Mouse (Mus musculus): ENCODE data around the gene Ctnna3. TPM values are rescaled to one million over a fixed set of nuclear protein-coding genes. Genes with fewer than 3 reads are reported as not detected.
A peak's percentile ranks its signal among the peaks of the same experiment; 100 is the strongest.

The Ctnna3 gene
- polyA plus RNA-seq, 1 experiment from 2014 or later = not detected

DNA sequence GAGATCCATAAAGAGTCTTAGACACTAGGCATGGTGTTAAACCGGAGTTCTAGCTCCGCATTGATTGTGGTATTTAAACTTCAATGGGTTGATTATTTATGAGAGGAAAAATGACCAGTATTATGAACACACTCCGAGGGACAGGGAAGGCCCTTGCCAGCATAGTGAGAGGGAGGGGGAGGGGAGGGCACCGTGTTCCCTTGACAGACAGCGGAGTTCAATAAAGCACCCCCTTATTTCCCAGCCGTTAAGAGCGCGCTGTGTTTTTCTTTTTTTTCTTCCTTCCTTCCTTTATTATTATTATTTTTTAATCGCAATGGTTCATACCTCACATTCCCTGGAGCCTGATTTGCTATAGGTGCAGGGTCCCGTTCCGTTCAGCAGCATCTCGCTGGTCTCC lies 657.6 kb downstream of the Ctnna3 start:
- Histone ChIP-seq H3K4me3 (peak overlapping the region; percentile 47), H3K27ac (no peak overlapping the region), H3K4me1 (peaks cover 31% of the 10 kb centered on the region), H3K27me3 (ENCODE audit: low read depth, poor library complexity, severe bottlenecking) (peaks cover 46% of the 10 kb centered on the region), H3K9me3 (replicated peaks) (no peaks in the 10 kb centered on the region), H3K36me3 (no peaks in the 10 kb centered on the region)
- no peak for DNase-seq (ENCODE audit: low spot score)
- WGBS = under 1% methylated on average over 12 of the region's 12 CpGs

DNA sequence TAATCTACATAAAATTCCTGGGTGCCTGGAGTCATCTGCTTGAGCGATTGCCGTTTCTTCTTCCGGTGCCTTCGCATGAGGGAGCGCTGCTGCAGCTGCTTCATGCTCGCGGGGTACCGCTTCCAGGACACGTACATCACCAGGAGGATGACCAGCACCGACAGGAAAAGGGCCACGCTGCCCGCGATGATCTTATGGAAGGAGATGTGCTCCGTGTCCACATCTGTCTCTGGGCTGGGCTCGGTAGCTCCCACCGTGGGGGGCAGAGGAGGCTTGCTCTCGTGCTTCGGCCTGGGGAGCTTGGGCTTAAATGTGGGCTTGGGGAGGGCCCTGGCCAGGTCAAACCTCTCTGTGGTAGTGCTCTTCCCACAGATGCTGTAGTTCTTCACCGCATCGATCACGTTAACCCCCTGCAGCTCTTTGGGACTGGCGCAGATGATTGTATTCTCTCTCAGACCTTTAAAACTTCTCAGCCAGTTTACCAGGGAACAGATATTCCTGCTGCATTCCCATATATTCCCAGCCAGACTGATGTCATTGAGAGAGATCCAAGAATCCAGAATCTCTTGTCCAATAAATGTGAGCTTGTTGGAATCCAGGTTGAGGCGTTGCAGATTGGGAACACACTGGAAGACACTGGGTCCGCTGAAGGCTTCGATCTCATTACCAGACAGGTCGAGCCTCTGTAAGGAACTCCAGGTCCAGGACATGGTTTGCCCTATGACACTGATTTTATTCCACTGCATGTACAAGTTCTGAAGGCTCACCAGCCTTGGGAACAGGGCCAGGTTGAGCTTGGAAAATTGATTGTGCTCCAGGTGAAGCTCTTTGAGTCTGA lies 658.3 kb downstream of the Ctnna3 start:
- 5% methylated on average over 26 of the region's 26 CpGs for WGBS
- Histone ChIP-seq H3K9me3 (replicated peaks) (no peaks in the 10 kb centered on the region), H3K4me3 (peak overlapping the region; percentile 47), H3K36me3 (no peaks in the 10 kb centered on the region), H3K27me3 (ENCODE audit: low read depth, poor library complexity, severe bottlenecking) (peaks cover 46% of the 10 kb centered on the region), H3K4me1 (peaks cover 31% of the 10 kb centered on the region), H3K27ac (no peak overlapping the region)
- DNase-seq (ENCODE audit: low spot score) = peak; percentile 47

DNA sequence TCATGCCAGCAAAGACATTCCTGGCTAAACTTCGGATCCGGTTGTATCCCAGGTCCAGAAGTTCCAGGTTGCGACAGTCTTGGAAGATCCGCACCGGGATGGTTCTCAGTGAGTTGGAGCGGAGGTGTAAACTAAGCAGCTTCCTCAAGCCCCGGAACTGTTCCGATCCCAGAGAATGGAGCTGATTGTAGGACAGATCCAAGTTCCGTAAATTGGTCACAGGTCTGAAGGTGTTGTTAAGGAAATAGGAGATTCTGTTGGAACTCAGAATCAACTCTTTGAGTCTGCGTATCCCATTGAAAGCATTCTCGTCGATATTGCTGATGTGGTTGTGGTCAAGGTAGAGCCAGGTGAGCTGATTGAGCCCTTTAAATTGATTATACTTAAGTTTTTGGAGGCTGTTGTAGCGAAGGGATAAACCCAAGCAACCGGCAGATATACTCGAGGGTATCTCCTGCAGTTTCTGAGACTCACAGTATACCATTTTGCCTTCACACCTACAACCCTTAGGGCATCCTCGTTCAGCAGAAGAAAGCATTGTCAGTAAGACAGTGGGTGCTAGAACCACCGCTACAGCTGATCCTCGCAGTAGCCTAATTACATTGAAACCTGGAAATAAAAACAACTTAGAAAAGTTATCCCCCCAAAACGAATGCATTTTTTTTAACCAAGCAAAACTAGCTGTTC lies 659.0 kb downstream of the Ctnna3 start:
- Histone ChIP-seq H3K4me3 (no peak overlapping the region), H3K27me3 (ENCODE audit: low read depth, poor library complexity, severe bottlenecking) (peaks cover 46% of the 10 kb centered on the region), H3K27ac (no peak overlapping the region), H3K9me3 (replicated peaks) (no peaks in the 10 kb centered on the region), H3K36me3 (no peaks in the 10 kb centered on the region), H3K4me1 (peaks cover 31% of the 10 kb centered on the region)
- WGBS = 24% methylated on average over 19 of the region's 19 CpGs
- no peak for DNase-seq (ENCODE audit: low spot score)

DNA sequence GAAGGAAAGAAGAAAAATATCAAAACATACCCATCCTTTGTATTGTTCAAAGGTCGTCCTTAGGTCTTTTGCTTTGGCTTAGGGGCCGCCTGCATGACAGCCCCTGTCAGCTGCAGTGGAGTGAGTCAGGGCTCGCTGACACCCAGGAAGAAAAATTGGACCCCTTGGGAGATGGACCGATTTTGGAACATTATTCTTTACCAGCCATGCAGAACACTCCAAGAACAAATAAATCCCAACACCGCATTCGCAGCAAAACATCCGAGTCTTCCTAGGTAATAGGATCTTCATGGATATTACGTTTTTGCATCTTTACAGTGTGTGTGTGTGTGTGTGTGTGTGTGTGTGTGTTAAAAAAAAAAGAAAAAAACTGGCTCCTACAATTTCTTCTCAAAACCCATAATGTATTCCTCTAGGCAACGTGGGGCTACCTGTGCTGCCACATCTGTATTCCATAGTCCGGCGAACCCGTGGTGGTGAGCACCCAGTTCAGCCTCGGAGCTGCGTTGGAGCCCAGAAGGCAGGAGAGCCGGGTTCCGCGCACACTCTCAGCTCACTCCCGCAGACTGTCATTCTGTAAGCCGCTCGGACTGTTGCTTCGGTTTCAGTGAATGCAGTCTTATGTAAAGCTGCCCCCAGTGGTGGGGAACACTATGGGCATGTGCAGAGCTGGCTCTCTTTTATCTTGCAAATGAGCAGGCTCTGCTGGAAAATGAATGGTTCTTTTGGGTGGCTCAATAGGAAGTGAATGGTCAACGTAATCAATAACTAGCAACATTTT lies 660.0 kb downstream of the Ctnna3 start, which contains the start of gene Lrrtm3:
Lrrtm3 (minus strand) TSS at position 598 of the 781 bp plus-strand sequence.
- H3K4me1 ChIP-seq = peaks cover 31% of the 10 kb centered on the region
- H3K27me3 ChIP-seq (ENCODE audit: low read depth, poor library complexity, severe bottlenecking) = peaks cover 46% of the 10 kb centered on the region
- H3K27ac ChIP-seq = no peak within 1 kb of the TSS
- peak within 1 kb of the TSS; percentile 43 for H3K4me3 ChIP-seq
- peak; percentile 71 for DNase-seq (ENCODE audit: low spot score)
- no peaks in the 10 kb centered on the region for H3K9me3 ChIP-seq (replicated peaks)
- H3K36me3 ChIP-seq = no peaks in the 10 kb centered on the region
- 2% methylated on average over 22 of the region's 22 CpGs for WGBS

DNA sequence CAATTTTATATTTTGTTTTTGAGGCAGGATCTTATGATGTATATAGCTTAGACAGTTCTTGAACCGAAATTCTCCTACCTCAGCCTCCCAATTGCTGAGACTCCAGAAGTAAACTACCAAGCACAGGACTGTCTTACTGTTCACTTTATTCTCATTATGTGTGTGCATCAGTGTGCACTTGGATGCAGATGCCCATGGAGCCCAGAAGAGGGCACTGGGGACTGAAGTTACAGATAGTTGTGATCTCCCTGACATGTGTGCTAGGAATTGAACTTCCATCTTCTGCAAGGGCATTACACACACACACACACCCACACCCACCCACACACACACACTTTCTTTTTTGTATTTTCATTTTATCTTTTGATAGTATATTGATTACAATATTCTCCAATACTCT lies 666.6 kb downstream of the Ctnna3 start:
- 90% methylated on average over 1 of the region's 1 CpGs for WGBS
- no peak overlapping the region for H3K27ac ChIP-seq
- H3K27me3 ChIP-seq (ENCODE audit: low read depth, poor library complexity, severe bottlenecking) = no peaks in the 10 kb centered on the region
- H3K4me1 ChIP-seq = no peaks in the 10 kb centered on the region
- no peak overlapping the region for H3K4me3 ChIP-seq
- no peak for DNase-seq (ENCODE audit: low spot score)
- no peaks in the 10 kb centered on the region for H3K36me3 ChIP-seq
- H3K9me3 ChIP-seq (replicated peaks) = no peaks in the 10 kb centered on the region

DNA sequence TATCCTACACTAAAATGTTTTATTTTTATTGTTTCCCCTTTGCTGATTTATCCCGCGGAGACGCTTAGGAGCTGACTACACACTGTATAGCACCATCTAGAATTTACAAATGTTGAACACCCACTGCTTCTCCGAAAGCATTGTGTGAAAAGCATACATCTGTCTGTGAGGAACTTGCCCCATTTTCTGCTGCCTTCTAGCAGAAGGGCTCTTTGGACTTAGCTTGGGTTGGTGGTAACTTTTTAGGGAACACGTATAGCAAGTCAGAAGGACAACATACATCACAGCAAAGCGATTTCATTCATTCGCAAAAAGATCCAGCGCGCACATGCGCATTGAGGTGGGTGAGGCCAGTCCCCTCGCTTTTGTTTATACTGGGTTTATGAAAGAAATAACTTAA lies 685.3 kb downstream of the Ctnna3 start:
- DNase-seq (ENCODE audit: low spot score) = no peak
- H3K36me3 ChIP-seq = no peaks in the 10 kb centered on the region
- no peaks in the 10 kb centered on the region for H3K27me3 ChIP-seq (ENCODE audit: low read depth, poor library complexity, severe bottlenecking)
- no peaks in the 10 kb centered on the region for H3K4me1 ChIP-seq
- WGBS = 95% methylated on average over 11 of the region's 11 CpGs
- H3K4me3 ChIP-seq = no peak overlapping the region
- no peaks in the 10 kb centered on the region for H3K9me3 ChIP-seq (replicated peaks)
- H3K27ac ChIP-seq = no peak overlapping the region

DNA sequence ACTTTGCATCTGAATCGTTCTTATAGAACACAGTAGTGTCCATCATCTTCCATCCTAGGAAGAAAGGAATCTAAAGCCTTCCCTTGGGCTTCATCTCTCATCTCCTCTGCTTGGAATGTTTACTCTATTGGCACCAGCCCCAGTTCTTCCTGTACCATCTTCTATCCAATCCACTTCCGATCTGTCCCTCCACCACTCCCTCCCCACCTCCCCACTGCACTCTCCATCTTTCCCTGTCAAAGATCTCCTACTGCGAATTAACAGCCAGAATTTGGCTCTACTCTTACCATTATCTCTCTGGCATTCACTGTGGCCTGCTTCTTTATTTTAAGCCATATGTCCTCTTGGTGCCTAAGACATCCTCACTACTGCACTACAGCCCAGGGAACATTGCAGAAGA lies 688.9 kb downstream of the Ctnna3 start:
- no peaks in the 10 kb centered on the region for H3K4me1 ChIP-seq
- no peaks in the 10 kb centered on the region for H3K27me3 ChIP-seq (ENCODE audit: low read depth, poor library complexity, severe bottlenecking)
- no peak overlapping the region for H3K4me3 ChIP-seq
- H3K9me3 ChIP-seq (replicated peaks) = no peaks in the 10 kb centered on the region
- no peak overlapping the region for H3K27ac ChIP-seq
- WGBS = 87% methylated on average over 3 of the region's 3 CpGs
- DNase-seq (ENCODE audit: low spot score) = no peak
- no peaks in the 10 kb centered on the region for H3K36me3 ChIP-seq

DNA sequence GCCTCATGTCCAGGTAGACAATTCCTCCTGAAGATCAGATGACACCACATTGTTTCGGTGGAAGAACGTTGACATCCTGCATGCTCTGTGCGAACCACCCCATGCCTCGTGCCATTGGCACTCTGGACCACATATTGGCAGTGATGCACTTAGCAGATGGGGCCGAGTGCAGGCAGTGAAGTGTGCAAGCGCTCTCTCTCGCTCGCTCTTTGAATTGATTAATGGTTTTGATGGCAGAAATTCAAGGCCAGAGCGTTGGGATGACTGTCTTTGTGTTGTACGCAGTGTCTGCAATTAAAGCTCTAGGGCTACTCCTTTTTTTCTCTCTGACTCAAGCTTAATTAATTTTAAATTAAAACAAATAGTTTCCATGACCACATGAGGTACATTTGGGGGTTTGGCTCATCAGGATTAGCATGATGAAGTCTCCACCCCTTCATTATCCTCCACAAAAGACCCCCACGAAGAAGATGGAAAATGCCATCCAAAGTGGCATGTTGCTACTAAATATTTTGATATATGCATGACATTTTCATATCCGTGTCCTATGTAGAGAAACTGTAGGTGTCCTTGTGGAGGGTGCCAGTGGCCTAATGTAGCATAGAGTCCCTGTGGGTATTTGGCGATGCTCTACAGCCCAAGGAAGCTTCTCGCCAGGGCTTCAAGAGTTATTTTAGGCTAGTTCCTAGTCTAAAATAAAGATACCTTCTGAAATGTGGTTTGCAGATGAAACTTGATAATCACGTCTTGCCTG lies 700.7 kb downstream of the Ctnna3 start:
- no peak overlapping the region for H3K27ac ChIP-seq
- 90% methylated on average over 15 of the region's 15 CpGs for WGBS
- no peak overlapping the region for H3K4me3 ChIP-seq
- H3K4me1 ChIP-seq = no peaks in the 10 kb centered on the region
- H3K36me3 ChIP-seq = no peaks in the 10 kb centered on the region
- H3K27me3 ChIP-seq (ENCODE audit: low read depth, poor library complexity, severe bottlenecking) = no peaks in the 10 kb centered on the region
- H3K9me3 ChIP-seq (replicated peaks) = no peaks in the 10 kb centered on the region
- DNase-seq (ENCODE audit: low spot score) = no peak

DNA sequence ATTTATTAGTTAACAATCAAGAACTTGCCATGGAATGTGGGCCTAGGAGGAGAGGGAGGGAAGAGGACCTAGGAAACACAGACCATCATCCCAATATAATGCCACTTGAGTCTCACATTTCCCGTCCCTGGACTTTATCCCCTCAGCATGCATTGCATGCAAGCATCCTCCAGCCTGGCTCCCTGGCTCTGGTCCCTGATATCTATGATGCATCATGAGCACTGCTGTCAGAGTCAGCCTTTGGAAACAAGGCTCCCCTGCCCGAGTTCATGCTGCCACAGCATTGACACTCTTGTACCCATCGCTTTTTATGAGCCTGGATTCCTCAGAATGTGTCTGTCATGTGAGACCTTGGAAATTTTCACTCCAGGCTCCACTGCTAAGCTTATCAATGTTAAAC lies 703.6 kb downstream of the Ctnna3 start:
- DNase-seq (ENCODE audit: low spot score) = no peak
- H3K4me3 ChIP-seq = no peak overlapping the region
- 84% methylated on average over 3 of the region's 3 CpGs for WGBS
- H3K27me3 ChIP-seq (ENCODE audit: low read depth, poor library complexity, severe bottlenecking) = no peaks in the 10 kb centered on the region
- H3K36me3 ChIP-seq = no peaks in the 10 kb centered on the region
- H3K27ac ChIP-seq = no peak overlapping the region
- no peaks in the 10 kb centered on the region for H3K4me1 ChIP-seq
- H3K9me3 ChIP-seq (replicated peaks) = no peaks in the 10 kb centered on the region

DNA sequence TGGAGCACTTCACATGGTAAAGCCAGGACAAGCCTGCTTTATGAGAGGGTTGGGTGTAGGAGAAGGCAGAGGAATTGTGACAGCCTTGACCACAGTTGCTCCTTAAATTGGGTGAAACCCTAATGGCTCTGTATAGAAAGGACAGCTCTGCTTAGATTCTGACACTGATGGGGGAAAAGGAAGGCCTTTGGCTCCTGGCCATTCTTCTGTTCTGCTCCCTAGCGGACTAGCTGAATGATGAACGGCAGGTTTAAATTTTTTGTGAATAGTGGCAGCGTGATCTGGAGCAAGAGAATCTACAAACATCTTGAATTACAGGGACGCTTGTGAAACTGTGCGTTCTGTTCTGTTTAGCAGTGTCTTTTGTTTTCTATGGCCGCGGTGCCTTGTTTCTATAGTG lies 705.6 kb downstream of the Ctnna3 start:
- no peaks in the 10 kb centered on the region for H3K4me1 ChIP-seq
- H3K36me3 ChIP-seq = no peaks in the 10 kb centered on the region
- H3K9me3 ChIP-seq (replicated peaks) = no peaks in the 10 kb centered on the region
- no peak for DNase-seq (ENCODE audit: low spot score)
- WGBS = 91% methylated on average over 7 of the region's 7 CpGs
- no peaks in the 10 kb centered on the region for H3K27me3 ChIP-seq (ENCODE audit: low read depth, poor library complexity, severe bottlenecking)
- H3K4me3 ChIP-seq = no peak overlapping the region
- H3K27ac ChIP-seq = no peak overlapping the region

DNA sequence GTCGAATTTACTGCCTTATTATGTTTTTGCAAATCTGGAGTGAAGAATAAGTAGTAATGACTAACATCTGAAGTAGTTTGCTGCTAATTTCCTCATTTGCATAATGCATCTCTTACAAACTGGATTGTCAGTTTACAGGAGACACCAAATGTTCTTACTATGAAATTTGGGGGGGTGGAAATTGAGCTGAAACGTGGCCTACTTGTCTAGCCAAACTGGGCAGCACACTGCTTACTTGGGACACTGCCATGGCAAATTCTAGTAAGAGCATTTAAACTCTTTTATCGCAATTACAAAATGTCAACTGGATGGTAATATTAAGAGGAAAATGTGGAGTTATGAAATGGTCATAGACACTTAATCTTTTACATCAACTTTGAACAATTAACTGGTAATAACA lies 716.6 kb downstream of the Ctnna3 start:
- no peak overlapping the region for H3K27ac ChIP-seq
- DNase-seq (ENCODE audit: low spot score) = no peak
- H3K36me3 ChIP-seq = no peaks in the 10 kb centered on the region
- H3K4me1 ChIP-seq = no peaks in the 10 kb centered on the region
- no peak overlapping the region for H3K4me3 ChIP-seq
- 85% methylated on average over 3 of the region's 3 CpGs for WGBS
- no peaks in the 10 kb centered on the region for H3K9me3 ChIP-seq (replicated peaks)
- no peaks in the 10 kb centered on the region for H3K27me3 ChIP-seq (ENCODE audit: low read depth, poor library complexity, severe bottlenecking)

DNA sequence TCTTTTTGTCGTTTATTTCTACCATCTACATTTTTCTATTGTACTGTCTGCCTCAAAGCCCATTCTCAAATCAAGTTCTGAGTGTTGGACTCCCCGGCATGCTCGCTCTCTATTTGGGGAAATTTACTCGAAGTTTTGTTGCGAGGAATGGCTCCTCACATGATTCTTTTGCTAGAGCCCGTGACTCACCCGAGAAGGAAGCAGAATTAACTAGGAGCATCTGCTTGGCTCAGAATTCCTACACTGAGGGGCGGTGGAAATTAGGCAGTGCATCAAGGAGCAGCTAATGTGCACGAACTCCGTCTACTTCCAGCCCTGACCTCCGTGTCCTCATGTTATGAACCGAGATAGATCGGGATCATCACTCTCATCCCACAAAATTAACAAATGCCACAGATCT lies 751.8 kb downstream of the Ctnna3 start:
- Histone ChIP-seq H3K27ac (no peak overlapping the region), H3K4me3 (no peak overlapping the region), H3K4me1 (no peaks in the 10 kb centered on the region), H3K9me3 (replicated peaks) (no peaks in the 10 kb centered on the region), H3K36me3 (no peaks in the 10 kb centered on the region), H3K27me3 (ENCODE audit: low read depth, poor library complexity, severe bottlenecking) (no peaks in the 10 kb centered on the region)
- no peak for DNase-seq (ENCODE audit: low spot score)
- WGBS = 93% methylated on average over 13 of the region's 13 CpGs

All from limb, embryonic 10.5 days (tissue).